ENCODE assay signal across 12 mouse cellular contexts in genomic region chr9:24937731-24938130, GRCm38 (mm10).
DNase-seq lines count a peak whose midpoint lies in the region; ATAC-seq and TF ChIP-seq lines count a peak whose summit lies in the region.
"Had no signal": no experiment of that assay in that cellular context is flagged by ENCODE, and none has a peak within 500 bp of the region (broad histone marks: within the 10 kb centered on the region; RNA-seq: fewer than 3 reads in every experiment).

No protein-coding gene starts in this region.

- no peak overlapping the region for H3K4me3 ChIP-seq in midbrain, embryonic 11.5 days (ENCODE audit: low read depth, low read length)
- H3K4me3 ChIP-seq in midbrain, embryonic 14.5 days (replicated peaks; ENCODE audit: low read depth, low read length): no peak overlapping the region
- H3K4me3 ChIP-seq in bone marrow, adult 2 months (replicated peaks; ENCODE audit: control insufficient read depth, low read depth, low read length): no peak overlapping the region
- no peak overlapping the region for H3K4me3 ChIP-seq in lung, postnatal 0 days (ENCODE audit: low read depth, low read length)
- H3K4me3 ChIP-seq: midbrain, embryonic 10.5 days had no signal

- no peak for TF ChIP-seq POLR2A in bone marrow, adult 2 months (IDR thresholded peaks at IDR 0.05; ENCODE audit: borderline replicate concordance, control insufficient read depth, low read depth, low read length)

- WGBS in midbrain, embryonic 11.5 days: 70% methylated on average over 3 of the region's 3 CpGs
- 62% methylated on average over 3 of the region's 3 CpGs for WGBS in midbrain, embryonic 14.5 days
- WGBS in bone marrow, adult 2 months: 43% methylated on average over 3 of the region's 3 CpGs
- 46% methylated on average over 3 of the region's 3 CpGs for WGBS in lung, postnatal 0 days

- DNase-seq in cerebellum, postnatal 10 days: peak; percentile 16 to 19
- no peak for DNase-seq in cerebellum, postnatal 25 days
- peak; percentile 74 for DNase-seq in midbrain, embryonic 11.5 days (ENCODE audit: low spot score, missing footprints)
- no peak for DNase-seq in midbrain, embryonic 14.5 days
- DNase-seq in lung, postnatal 0 days (ENCODE audit: low spot score): peak; percentile 19
- DNase-seq in frontal cortex, postnatal 14 days (ENCODE audit: low spot score in 2 of 2): no peak
- no peak for DNase-seq in layer of hippocampus, adult 18-20 months (ENCODE audit: low spot score in 2 of 2)
- DNase-seq: cerebellum, adult 11 months; gastrocnemius, postnatal 14 days; layer of hippocampus, postnatal 36 days had no signal

- H3K27me3 ChIP-seq in midbrain, embryonic 11.5 days (ENCODE audit: control insufficient read depth, insufficient read depth, low read length): no peaks in the 10 kb centered on the region
- no peaks in the 10 kb centered on the region for H3K27me3 ChIP-seq in midbrain, embryonic 14.5 days (ENCODE audit: control insufficient read depth, insufficient read depth, low read length)
- no peaks in the 10 kb centered on the region for H3K27me3 ChIP-seq in lung, postnatal 0 days (replicated peaks; ENCODE audit: insufficient read depth, low read length)

- no peak for ATAC-seq in midbrain, embryonic 11.5 days (ENCODE audit: low FRiP score)
- no peak for ATAC-seq in midbrain, embryonic 14.5 days (ENCODE audit: low FRiP score, low TSS enrichment)
- no peak for ATAC-seq in lung, postnatal 0 days

- H3K9ac ChIP-seq in midbrain, embryonic 11.5 days (ENCODE audit: low read length): no peak overlapping the region
- no peak overlapping the region for H3K9ac ChIP-seq in midbrain, embryonic 14.5 days (replicated peaks; ENCODE audit: low read length)
- H3K9ac ChIP-seq in lung, postnatal 0 days (replicated peaks; ENCODE audit: low read depth): no peak overlapping the region

- no peaks in the 10 kb centered on the region for H3K9me3 ChIP-seq in midbrain, embryonic 11.5 days (ENCODE audit: control insufficient read depth, low read length)
- H3K9me3 ChIP-seq in midbrain, embryonic 14.5 days (ENCODE audit: control insufficient read depth, low read length): no peaks in the 10 kb centered on the region
- H3K9me3 ChIP-seq in lung, postnatal 0 days (ENCODE audit: low read length): no peaks in the 10 kb centered on the region
- H3K9me3 ChIP-seq: midbrain, embryonic 10.5 days had no signal

- no peak for TF ChIP-seq EP300 in lung, postnatal 0 days (IDR thresholded peaks at IDR 0.05)

- no peak overlapping the region for H3K27ac ChIP-seq in midbrain, embryonic 11.5 days (ENCODE audit: low read depth, low read length)
- H3K27ac ChIP-seq in midbrain, embryonic 14.5 days (replicated peaks; ENCODE audit: low read depth, low read length): no peak overlapping the region
- H3K27ac ChIP-seq in bone marrow, adult 2 months (ENCODE audit: control insufficient read depth, insufficient read depth, low read depth, low read length, poor library complexity): no peak overlapping the region
- H3K27ac ChIP-seq in lung, postnatal 0 days (ENCODE audit: low read length): no peak overlapping the region
- H3K27ac ChIP-seq: midbrain, embryonic 10.5 days had no signal

- no peak overlapping the region for H3K4me2 ChIP-seq in midbrain, embryonic 11.5 days
- H3K4me2 ChIP-seq in midbrain, embryonic 14.5 days (ENCODE audit: low read length): no peak overlapping the region
- H3K4me2 ChIP-seq in lung, postnatal 0 days (replicated peaks; ENCODE audit: low read depth, low read length): no peak overlapping the region

- peak; percentile 9; the same call in 1 of the 2 replicates for TF ChIP-seq CTCF in bone marrow, adult 2 months (IDR thresholded peaks at IDR 0.05; ENCODE audit: control insufficient read depth, insufficient read depth, low read length)
- peak; percentile 67 for TF ChIP-seq CTCF in lung, postnatal 0 days (IDR thresholded peaks at IDR 0.05)

- H3K36me3 ChIP-seq in midbrain, embryonic 11.5 days (ENCODE audit: control insufficient read depth, insufficient read depth, low read length): no peaks in the 10 kb centered on the region
- H3K36me3 ChIP-seq in midbrain, embryonic 14.5 days (ENCODE audit: control insufficient read depth, insufficient read depth, low read length): no peaks in the 10 kb centered on the region
- H3K36me3 ChIP-seq in lung, postnatal 0 days (ENCODE audit: insufficient read depth, low read length): no peaks in the 10 kb centered on the region
- H3K36me3 ChIP-seq: midbrain, embryonic 10.5 days had no signal

- no peaks in the 10 kb centered on the region for H3K4me1 ChIP-seq in midbrain, embryonic 11.5 days (ENCODE audit: control insufficient read depth, insufficient read depth, low read length)
- no peaks in the 10 kb centered on the region for H3K4me1 ChIP-seq in midbrain, embryonic 14.5 days (ENCODE audit: control insufficient read depth, insufficient read depth, low read length)
- H3K4me1 ChIP-seq in bone marrow, adult 2 months (ENCODE audit: control insufficient read depth, insufficient read depth, low read length): no peaks in the 10 kb centered on the region
- no peaks in the 10 kb centered on the region for H3K4me1 ChIP-seq in lung, postnatal 0 days (ENCODE audit: insufficient read depth, low read depth, low read length)
- H3K4me1 ChIP-seq: midbrain, embryonic 10.5 days had no signal

Comparison
In these comparisons a context has a peak if more than half of its experiments do, and no peak if none do; other contexts are left out.
1. DNase-seq: peak in cerebellum, postnatal 10 days (2 of 2), midbrain, embryonic 11.5 days (single experiment) and lung, postnatal 0 days (single experiment); none in cerebellum, postnatal 25 days (0 of 2), midbrain, embryonic 14.5 days (single experiment), frontal cortex, postnatal 14 days (0 of 2) and layer of hippocampus, adult 18-20 months (0 of 2).